Mouse (Mus musculus) thymus, adult 2 months (tissue): ENCODE measurements around the gene Lamb2. TPM values are rescaled to one million over a fixed set of nuclear protein-coding genes. Genes with fewer than 3 reads are reported as not detected.
A peak's percentile ranks its signal among the peaks of the same experiment; 100 is the strongest.

Experiments
- DNase-seq: peaks from one replicate; pipeline ENCODE4 v3.0.0; 2021
- H3K27ac ChIP-seq: fragments of 200-500 bp; 2 replicates; pipeline ENCODE4 v1.5.1; 2012; ENCODE audit warnings: low read length, control low read depth; ENCODE audit not compliant: control insufficient read depth, insufficient read depth
- H3K27me3 ChIP-seq: fragments of 200-500 bp; 2 replicates; pipeline ENCODE4 v1.6.1; 2012; ENCODE audit warnings: mild to moderate bottlenecking, low read length, moderate library complexity, mixed read lengths; ENCODE audit not compliant: control insufficient read depth, insufficient read depth
- H3K36me3 ChIP-seq: fragments of 200-500 bp; 2 replicates; pipeline ENCODE4 v1.6.1; 2012; ENCODE audit warnings: mild to moderate bottlenecking, low read length, moderate library complexity; ENCODE audit not compliant: control insufficient read depth, insufficient read depth
- H3K4me1 ChIP-seq: fragments of 200-500 bp; replicated peaks from 2 replicates; pipeline ENCODE4 v1.6.1; 2012; ENCODE audit warnings: low read length; ENCODE audit not compliant: control insufficient read depth, insufficient read depth
- H3K4me3 ChIP-seq: fragments of 200-500 bp; 2 replicates; pipeline ENCODE4 v1.5.1; 2012; ENCODE audit warnings: mild to moderate bottlenecking, low read length, control low read depth, moderate library complexity; ENCODE audit not compliant: control insufficient read depth, insufficient read depth
- CTCF ChIP-seq: fragments of 200-500 bp; IDR thresholded peaks from 2 replicates; pipeline ENCODE4 v1.5.1; 2012; ENCODE audit warnings: mild to moderate bottlenecking, control low read depth, low read length, moderate library complexity, borderline replicate concordance; ENCODE audit not compliant: control insufficient read depth, poor library complexity, insufficient read depth; ENCODE audit errors: extremely low read depth
- POLR2A ChIP-seq: fragments of 200-500 bp; IDR thresholded peaks from 2 replicates; pipeline ENCODE4 v1.6.1; 2012; ENCODE audit warnings: mild to moderate bottlenecking, low read length, control low read depth, moderate library complexity; ENCODE audit not compliant: control insufficient read depth, poor library complexity, insufficient read depth; ENCODE audit errors: extremely low read depth
- WGBS: fragments of 180-500 bp; shearing (Covaris S2); methylation state at CpG from one replicate; pipeline ENCODE4 v1.1.7; 2018; 5-methylcytosine and 5-hydroxymethylcytosine counted together
- polyA plus RNA-seq: library from polyadenylated mRNA; depleted of rRNA; stranded (reverse); fragments of >200 nt; gene quantifications from 2 replicates; pipeline ENCODE4 v1.2.3, GENCODE M21; 2012

Gene Lamb2
- polyA plus RNA-seq, 1 experiment, result 33.7 TPM

DNA sequence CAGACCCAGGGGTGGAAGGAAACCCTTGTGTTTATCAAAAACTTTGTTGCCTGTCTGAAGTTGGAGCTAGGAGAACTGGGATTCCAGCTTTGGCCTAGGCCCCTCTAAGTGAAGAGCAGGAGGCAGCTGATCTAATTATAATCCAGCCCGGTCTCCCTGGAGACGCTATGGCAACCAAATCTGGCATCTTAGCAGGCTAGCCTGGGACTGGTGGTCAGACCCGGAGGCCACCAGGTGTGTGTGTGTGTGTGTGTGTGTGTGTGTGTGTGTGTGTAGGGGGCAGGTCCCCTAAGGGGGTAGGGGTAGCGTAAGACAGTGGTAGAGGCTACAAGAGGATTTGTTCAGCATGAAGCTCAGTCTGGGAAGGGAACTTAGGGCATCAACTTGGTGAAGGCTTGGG lies 29.7 kb upstream of the Lamb2 start:
- no peak overlapping the region for H3K27ac ChIP-seq
- no peaks in the 10 kb centered on the region for H3K36me3 ChIP-seq
- TF ChIP-seq POLR2A (no peak), CTCF (no peak)
- DNase-seq, result no peak
- H3K4me1 ChIP-seq, result peaks cover 13% of the 10 kb centered on the region
- WGBS, result 79% methylated on average over 4 of the region's 4 CpGs
- no peak overlapping the region for H3K4me3 ChIP-seq
- H3K27me3 ChIP-seq, result no peaks in the 10 kb centered on the region

DNA sequence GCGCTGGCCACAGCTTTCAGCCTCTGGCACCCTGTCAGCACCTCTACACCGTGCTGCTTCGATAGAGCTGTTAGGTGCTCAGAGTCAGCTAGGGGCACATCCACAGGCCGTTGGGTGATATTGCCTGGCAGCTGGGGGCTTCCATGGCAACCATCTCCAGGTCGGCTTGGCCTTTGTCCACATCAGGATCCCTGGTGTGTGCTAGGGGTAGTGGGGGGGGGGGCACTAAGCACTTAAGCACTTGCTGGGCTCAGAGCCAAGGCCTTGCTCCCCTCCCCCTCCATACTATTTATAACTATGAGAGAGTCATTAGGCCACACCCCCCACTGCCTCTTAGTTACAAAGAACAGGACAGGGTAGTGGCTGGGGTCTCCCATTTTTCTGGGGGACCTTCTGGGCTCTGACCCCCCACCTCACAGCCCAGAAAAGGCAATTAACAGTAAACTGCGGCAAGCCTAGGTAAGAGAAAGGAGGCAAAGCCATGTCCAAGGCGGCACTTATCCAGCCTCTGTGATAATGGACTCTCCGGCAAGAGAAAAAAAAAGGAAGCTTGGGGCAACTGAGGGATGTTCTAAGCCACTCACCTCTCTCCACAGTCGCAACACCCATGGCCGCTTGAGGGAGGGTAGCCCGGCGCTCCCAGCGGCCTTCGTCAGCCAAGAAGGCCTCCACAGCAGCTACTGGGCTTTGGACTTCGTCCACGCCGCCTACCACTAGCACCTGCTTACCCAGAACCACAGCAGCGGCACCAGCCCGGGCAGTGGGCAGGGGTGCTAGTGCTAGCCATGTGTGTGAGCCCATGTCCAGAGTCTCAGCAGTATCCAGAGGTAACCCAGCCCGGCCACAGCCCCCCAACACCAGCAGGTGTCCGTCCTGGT lies 29.0 kb upstream of the Lamb2 start:
- no peak for DNase-seq
- no peak for TF ChIP-seq POLR2A
- TF ChIP-seq CTCF, result no peak
- Histone ChIP-seq H3K4me1 (peaks cover 9% of the 10 kb centered on the region), H3K4me3 (no peak overlapping the region), H3K27ac (no peak overlapping the region), H3K27me3 (no peaks in the 10 kb centered on the region), H3K36me3 (no peaks in the 10 kb centered on the region)
- WGBS, result 83% methylated on average over 21 of the region's 21 CpGs

DNA sequence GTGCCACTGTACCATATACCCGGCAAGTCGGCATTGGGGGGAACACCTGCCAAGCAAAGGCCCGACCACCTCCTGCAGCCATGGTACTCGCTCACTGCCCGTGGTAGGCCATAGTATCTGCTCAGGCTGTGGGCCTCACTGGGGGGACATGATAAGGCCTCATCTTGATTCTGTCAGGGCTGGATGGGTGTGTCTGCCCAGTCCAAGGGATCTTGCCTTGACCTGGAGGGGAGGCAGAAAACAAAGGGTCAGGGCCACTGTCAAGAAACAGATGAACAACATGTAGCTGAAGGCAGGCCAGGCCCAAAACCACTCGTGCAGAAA lies 28.4 kb upstream of the Lamb2 start:
- DNase-seq, result no peak
- 94% methylated on average over 6 of the region's 6 CpGs for WGBS
- H3K27ac ChIP-seq, result no peak overlapping the region
- no peaks in the 10 kb centered on the region for H3K36me3 ChIP-seq
- H3K27me3 ChIP-seq, result no peaks in the 10 kb centered on the region
- TF ChIP-seq CTCF, result no peak
- no peak for TF ChIP-seq POLR2A
- peaks cover 7% of the 10 kb centered on the region for H3K4me1 ChIP-seq
- no peak overlapping the region for H3K4me3 ChIP-seq

DNA sequence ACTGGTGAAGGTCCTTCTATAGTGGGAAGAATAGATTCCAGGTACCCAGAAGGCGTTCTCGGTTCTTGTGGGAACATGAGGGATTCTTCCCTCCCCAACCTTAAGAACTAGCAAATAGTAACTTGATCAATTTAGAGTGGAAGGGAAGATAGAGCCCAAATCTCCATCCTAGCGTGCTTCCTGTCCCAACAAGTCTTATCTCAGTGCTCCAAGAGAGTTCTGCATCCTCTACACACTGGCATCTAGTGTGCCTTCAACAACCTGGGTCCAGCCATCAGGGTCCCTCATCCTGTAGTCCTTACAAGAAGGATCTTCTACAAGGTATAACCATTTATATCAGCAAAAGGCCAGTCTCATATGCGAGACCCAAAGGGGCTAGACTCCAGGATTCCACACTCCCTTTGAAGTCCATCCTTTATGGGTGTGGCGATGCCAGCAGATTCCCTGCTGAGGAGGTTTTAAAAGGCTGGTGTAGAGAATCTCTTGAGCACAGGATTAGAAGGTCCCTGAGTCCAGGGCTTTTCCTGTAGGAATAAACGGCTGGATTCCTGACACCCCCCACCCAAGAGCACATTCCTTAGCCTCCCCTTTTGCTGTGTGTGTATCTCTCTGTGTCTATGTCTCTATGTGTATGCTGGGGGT lies 27.9 kb upstream of the Lamb2 start:
- no peak overlapping the region for H3K27ac ChIP-seq
- DNase-seq, result no peak
- H3K4me1 ChIP-seq, result peaks cover 7% of the 10 kb centered on the region
- H3K36me3 ChIP-seq, result no peaks in the 10 kb centered on the region
- no peaks in the 10 kb centered on the region for H3K27me3 ChIP-seq
- H3K4me3 ChIP-seq, result no peak overlapping the region
- TF ChIP-seq POLR2A, result no peak
- TF ChIP-seq CTCF, result no peak
- WGBS, result 90% methylated on average over 6 of the region's 6 CpGs

DNA sequence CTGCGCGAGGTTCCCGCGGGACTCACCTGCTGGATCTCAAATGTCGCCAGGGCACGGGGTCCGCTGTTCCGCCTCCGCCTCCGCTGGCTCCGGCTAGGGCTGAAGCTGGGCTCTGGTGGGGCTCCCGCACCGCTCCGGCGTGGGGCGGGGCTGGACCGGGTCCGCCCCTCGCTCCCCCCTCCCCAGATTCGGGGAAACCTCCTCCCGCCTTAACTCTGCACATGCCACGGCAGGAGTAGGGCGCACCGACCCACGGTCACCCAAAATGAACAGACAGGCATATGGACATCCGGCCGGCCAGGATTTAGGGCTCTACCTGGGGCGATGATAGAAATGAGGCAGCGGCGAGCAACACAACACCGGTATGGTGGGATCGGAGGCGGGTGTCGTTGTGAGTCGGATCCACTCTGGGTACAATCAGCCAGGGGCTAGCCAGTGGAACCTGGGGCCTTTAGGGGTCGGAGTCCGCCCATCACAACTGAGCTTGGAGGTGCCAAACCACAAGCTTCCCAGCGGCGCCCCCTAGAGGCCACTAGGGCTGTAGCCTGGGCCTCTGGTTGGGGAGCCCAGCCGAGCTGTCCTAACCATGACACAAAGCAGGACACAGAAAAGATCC lies 27.1 kb upstream of the Lamb2 start:
- H3K27ac ChIP-seq, result no peak overlapping the region
- 2% methylated on average over 40 of the region's 40 CpGs for WGBS
- peaks cover 7% of the 10 kb centered on the region for H3K4me1 ChIP-seq
- H3K36me3 ChIP-seq, result no peaks in the 10 kb centered on the region
- peak; percentile 96 for TF ChIP-seq CTCF
- 0 out of 2 replicates have a peak, but pooled peaks have one; percentile 13 for TF ChIP-seq POLR2A
- H3K4me3 ChIP-seq, result peak overlapping the region; percentile 49
- H3K27me3 ChIP-seq, result no peaks in the 10 kb centered on the region
- DNase-seq, result peak; percentile 86

DNA sequence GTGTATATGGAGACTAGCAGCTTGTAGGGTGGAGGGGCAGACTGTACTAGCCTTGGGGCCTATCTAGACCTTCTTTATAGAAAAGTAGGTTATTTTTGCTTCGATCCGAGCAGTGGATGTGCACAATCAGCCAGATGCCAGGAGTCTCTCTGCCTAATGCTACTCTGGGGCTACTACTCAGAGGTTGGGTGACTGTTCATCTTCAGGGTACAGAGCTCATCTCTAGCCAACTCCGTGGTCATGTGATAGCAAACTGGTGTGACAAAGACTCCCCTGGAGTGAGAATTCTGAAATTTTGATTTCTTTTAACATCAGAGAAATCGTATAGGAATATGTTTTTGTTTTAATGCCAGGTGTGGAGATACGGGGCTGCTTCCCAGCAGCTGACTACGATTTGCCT lies 26.6 kb upstream of the Lamb2 start:
- H3K4me3 ChIP-seq, result no peak overlapping the region
- WGBS, result 63% methylated on average over 6 of the region's 6 CpGs
- peaks cover 7% of the 10 kb centered on the region for H3K4me1 ChIP-seq
- no peak overlapping the region for H3K27ac ChIP-seq
- TF ChIP-seq CTCF (no peak), POLR2A (no peak)
- no peaks in the 10 kb centered on the region for H3K36me3 ChIP-seq
- H3K27me3 ChIP-seq, result no peaks in the 10 kb centered on the region
- DNase-seq, result no peak
